In genomic region chr2:165285621-165286020, GRCm38 (mm10) we compare ENCODE assay signal across 8 mouse cellular contexts. TPM values are rescaled to one million over a fixed set of nuclear protein-coding genes. Genes with fewer than 3 reads are reported as not detected.
A peak's percentile ranks its signal among the peaks of the same experiment; 100 is the strongest.
DNase-seq lines count a peak whose midpoint lies in the region; ATAC-seq lines count a peak whose summit lies in the region.
"Had no signal": no experiment of that assay in that cellular context is flagged by ENCODE, and none has a peak within 500 bp of the region (broad histone marks: within the 10 kb centered on the region; RNA-seq: fewer than 3 reads in every experiment).

No protein-coding gene starts in this region.

- peak; percentile 69 for ATAC-seq in granulocyte monocyte progenitor cell, adult 5-6 weeks (replicated peaks; ENCODE audit: poor library complexity, severe bottlenecking)

- peak; percentile 46 for DNase-seq in T-cell, adult 2 months (ENCODE audit: low spot score)
- DNase-seq in lung, postnatal 4 days = peak; percentile 47 to 50
- peak; percentile 29 to 32 for DNase-seq in thymus, adult 18-20 months
- DNase-seq in frontal cortex, postnatal 10 days (ENCODE audit: low spot score in 2 of 2) = no peak
- no peak for DNase-seq in right cerebral cortex, postnatal 10 days (ENCODE audit: low spot score in 2 of 2)
- DNase-seq in adrenal gland, postnatal 14 days = no peak
- DNase-seq: cerebellum, adult 8-10 months had no signal

RNA-seq across cellular contexts. Expression of gene Slc35c2, which starts 2.0 kb away (rescaled TPM):
- 90.6 and 93.9 TPM in 2 replicates for total RNA-seq in granulocyte monocyte progenitor cell, adult 5-6 weeks (2014; fragmentation: Nextera tagmentation)
- total RNA-seq in granulocyte monocyte progenitor cell, adult 5-6 weeks (2017) = 79.6 and 89.9 TPM in 2 replicates
- total RNA-seq in adrenal gland, postnatal 14 days (2021) = 32.8 and 36.4 TPM in 2 replicates

RNA-seq across cellular contexts. Expression of gene Elmo2, which starts 40.7 kb away (rescaled TPM):
- 53.2 and 57.9 TPM in 2 replicates for total RNA-seq in granulocyte monocyte progenitor cell, adult 5-6 weeks (2014; fragmentation: Nextera tagmentation)
- 28.5 and 38.8 TPM in 2 replicates for total RNA-seq in granulocyte monocyte progenitor cell, adult 5-6 weeks (2017)
- 26.2 and 27.8 TPM in 2 replicates for total RNA-seq in adrenal gland, postnatal 14 days (2021)

RNA-seq across cellular contexts. Expression of gene Cdh22, which starts 51.0 kb away (rescaled TPM):
- not detected in 2 replicates for total RNA-seq in granulocyte monocyte progenitor cell, adult 5-6 weeks (2014; fragmentation: Nextera tagmentation)
- total RNA-seq in granulocyte monocyte progenitor cell, adult 5-6 weeks (2017) = not detected in 2 replicates
- total RNA-seq in adrenal gland, postnatal 14 days (2021) = 1.3 and 1.6 TPM in 2 replicates

Comparison
In these comparisons a context has a peak if more than half of its experiments do, and no peak if none do; other contexts are left out.
1. DNase-seq: peak in T-cell, adult 2 months (single experiment), lung, postnatal 4 days (2 of 2) and thymus, adult 18-20 months (2 of 2); none in frontal cortex, postnatal 10 days (0 of 2), right cerebral cortex, postnatal 10 days (0 of 2) and adrenal gland, postnatal 14 days (single experiment).